Mouse (Mus musculus) heart, embryonic 13.5 days (tissue): ENCODE results near the gene Dennd5a. TPM values are rescaled to one million over a fixed set of nuclear protein-coding genes. Genes with fewer than 3 reads are reported as not detected.

Experiments
- ATAC-seq: fragments of 200-750 bp; cut with Nextera tagmentation; 2 replicates; pipeline ENCODE4 v1.8.0; 2017; ENCODE audit warnings: moderate TSS enrichment; ENCODE audit not compliant: insufficient number of reproducible peaks, low FRiP score, low TSS enrichment; ENCODE audit errors: extremely low read depth
- H3K27ac ChIP-seq: fragments of 300-500 bp; sonication (generic); replicated peaks from 2 replicates; pipeline ENCODE4 v1.5.1; 2015; ENCODE audit warnings: moderate library complexity, mild to moderate bottlenecking, inconsistent platforms
- H3K27me3 ChIP-seq: fragments of 300-500 bp; sonication (generic); replicated peaks from 2 replicates; pipeline ENCODE4 v1.6.1; 2015; ENCODE audit warnings: mild to moderate bottlenecking, inconsistent platforms
- H3K36me3 ChIP-seq: fragments of 300-500 bp; sonication (generic); 2 replicates; pipeline ENCODE4 v1.6.1; 2015; ENCODE audit warnings: mild to moderate bottlenecking, inconsistent platforms
- H3K4me1 ChIP-seq: fragments of 300-500 bp; sonication (generic); 2 replicates; pipeline ENCODE4 v1.6.1; 2015; ENCODE audit warnings: inconsistent platforms
- H3K4me2 ChIP-seq: fragments of 300-500 bp; sonication (generic); 2 replicates; pipeline ENCODE4 v1.6.1; 2015; ENCODE audit warnings: inconsistent platforms, mild to moderate bottlenecking, moderate library complexity
- H3K4me3 ChIP-seq: fragments of 300-500 bp; sonication (generic); 2 replicates; pipeline ENCODE4 v1.5.1; 2015; ENCODE audit warnings: moderate library complexity, mild to moderate bottlenecking, inconsistent platforms
- H3K9ac ChIP-seq: fragments of 300-500 bp; sonication (generic); 2 replicates; pipeline ENCODE4 v1.6.1; 2015; ENCODE audit warnings: inconsistent platforms, mild to moderate bottlenecking, moderate library complexity
- H3K9me3 ChIP-seq: fragments of 300-500 bp; sonication (generic); 2 replicates; pipeline ENCODE4 v1.6.1; 2016; ENCODE audit warnings: inconsistent platforms
- WGBS: fragments of 180-500 bp; shearing (Covaris S2); methylation state at CpG from one replicate; pipeline ENCODE4 v1.1.7; 2015; ENCODE audit warnings: mixed read lengths; 5-methylcytosine and 5-hydroxymethylcytosine counted together
- polyA plus RNA-seq: library from polyadenylated mRNA; unstranded; fragments of >200 nt; fragmentation: Nextera tagmentation; extraction: Ambion mirVana; gene quantifications from 2 replicates; pipeline ENCODE4 v1.2.1, GENCODE M21; 2015

Gene Dennd5a
- polyA plus RNA-seq, 1 experiment from 2014 or later, result 30.0 TPM

- Histone ChIP-seq H3K36me3 (no peaks in the 10 kb centered on the region), H3K4me2 (no peak overlapping the region), H3K9ac (no peak overlapping the region), H3K27ac (no peak overlapping the region), H3K4me1 (peaks cover 10% of the 10 kb centered on the region), H3K4me3 (no peak overlapping the region), H3K9me3 (no peaks in the 10 kb centered on the region), H3K27me3 (no peaks in the 10 kb centered on the region)
- ATAC-seq, result no peak
- WGBS, result 51% methylated on average over 8 of the region's 8 CpGs
These were observed 84.2 kb downstream of the Dennd5a start for GRCm38 (mm10) chr7:109876085-109876484.

- no peak overlapping the region for H3K9ac ChIP-seq
- ATAC-seq, result no peak
- H3K9me3 ChIP-seq, result no peaks in the 10 kb centered on the region
- H3K27me3 ChIP-seq, result no peaks in the 10 kb centered on the region
- H3K4me2 ChIP-seq, result no peak overlapping the region
- H3K27ac ChIP-seq, result no peak overlapping the region
- WGBS, result 56% methylated on average over 3 of the region's 3 CpGs
- H3K36me3 ChIP-seq, result no peaks in the 10 kb centered on the region
- H3K4me3 ChIP-seq, result no peak overlapping the region
- peaks cover 10% of the 10 kb centered on the region for H3K4me1 ChIP-seq
These were observed 84.7 kb downstream of the Dennd5a start for GRCm38 (mm10) chr7:109875598-109875997.

GRCm38 (mm10) chr7:109875033-109875432, 85.2 kb downstream of the Dennd5a start:
- Histone ChIP-seq H3K36me3 (no peaks in the 10 kb centered on the region), H3K4me1 (peaks cover 10% of the 10 kb centered on the region), H3K27me3 (no peaks in the 10 kb centered on the region), H3K9ac (no peak overlapping the region), H3K9me3 (no peaks in the 10 kb centered on the region), H3K4me2 (no peak overlapping the region), H3K27ac (no peak overlapping the region), H3K4me3 (no peak overlapping the region)
- no peak for ATAC-seq

GRCm38 (mm10) chr7:109873170-109873569, 87.1 kb downstream of the Dennd5a start:
- peaks cover 6% of the 10 kb centered on the region; the same call in 1 of the 2 replicates for H3K4me1 ChIP-seq
- no peak overlapping the region for H3K9ac ChIP-seq
- H3K27me3 ChIP-seq, result no peaks in the 10 kb centered on the region
- H3K36me3 ChIP-seq, result no peaks in the 10 kb centered on the region
- H3K4me3 ChIP-seq, result no peak overlapping the region
- H3K27ac ChIP-seq, result no peak overlapping the region
- WGBS, result 54% methylated on average over 5 of the region's 5 CpGs
- no peak for ATAC-seq
- H3K9me3 ChIP-seq, result no peaks in the 10 kb centered on the region
- H3K4me2 ChIP-seq, result no peak overlapping the region

GRCm38 (mm10) chr7:109871232-109871631, 89.0 kb downstream of the Dennd5a start:
- no peak overlapping the region for H3K9ac ChIP-seq

GRCm38 (mm10) chr7:109868498-109868897, 91.8 kb downstream of the Dennd5a start:
- H3K9ac ChIP-seq, result peak overlapping the region; percentile 33; the same call in 1 of the 2 replicates
- H3K27me3 ChIP-seq, result peaks cover 31% of the 10 kb centered on the region
- H3K4me1 ChIP-seq, result peaks cover 30% of the 10 kb centered on the region
- no peak overlapping the region for H3K4me3 ChIP-seq
- no peaks in the 10 kb centered on the region for H3K36me3 ChIP-seq
- no peak overlapping the region for H3K27ac ChIP-seq
- ATAC-seq, result no peak
- 10% methylated on average over 3 of the region's 3 CpGs for WGBS
- no peak overlapping the region for H3K4me2 ChIP-seq
- no peaks in the 10 kb centered on the region for H3K9me3 ChIP-seq

More at GRCm38 (mm10) chr7:109871232-109871631, 89.0 kb downstream of the Dennd5a start:
- WGBS, result 69% methylated on average over 5 of the region's 5 CpGs
- Histone ChIP-seq H3K36me3 (no peaks in the 10 kb centered on the region), H3K4me1 (peaks cover 12% of the 10 kb centered on the region), H3K27ac (no peak overlapping the region), H3K27me3 (peaks cover 13% of the 10 kb centered on the region), H3K4me3 (no peak overlapping the region), H3K4me2 (no peak overlapping the region), H3K9me3 (no peaks in the 10 kb centered on the region)
- no peak for ATAC-seq

GRCm38 (mm10) chr7:109866643-109867042, 93.6 kb downstream of the Dennd5a start:
- Histone ChIP-seq H3K9ac (no peak overlapping the region), H3K4me1 (peaks cover 31% of the 10 kb centered on the region), H3K4me3 (no peak overlapping the region), H3K9me3 (no peaks in the 10 kb centered on the region), H3K36me3 (no peaks in the 10 kb centered on the region), H3K27me3 (peaks cover 43% of the 10 kb centered on the region), H3K27ac (no peak overlapping the region), H3K4me2 (no peak overlapping the region)
- WGBS, result 86% methylated on average over 3 of the region's 3 CpGs
- no peak for ATAC-seq

GRCm38 (mm10) chr7:109865370-109866229, 94.7 kb downstream of the Dennd5a start, which contains the start of gene Scube2:
TSS of gene Scube2 (minus strand) at chr7:109865679.
- Histone ChIP-seq H3K9me3 (no peaks in the 10 kb centered on the region), H3K4me3 (peak within 1 kb of the TSS; percentile 69), H3K27ac (no peak within 1 kb of the TSS), H3K4me1 (peaks cover 31% of the 10 kb centered on the region), H3K36me3 (no peaks in the 10 kb centered on the region), H3K4me2 (peak within 1 kb of the TSS; percentile 85), H3K9ac (peak within 1 kb of the TSS; percentile 87), H3K27me3 (peaks cover 43% of the 10 kb centered on the region)
- peak; percentile 35; the same call in 1 of the 2 replicates for ATAC-seq
- 1% methylated on average over 56 of the region's 69 CpGs for WGBS

- H3K27ac ChIP-seq, result no peak overlapping the region
- no peak overlapping the region for H3K4me3 ChIP-seq
- 38% methylated on average over 4 of the region's 4 CpGs for WGBS
- H3K36me3 ChIP-seq, result no peaks in the 10 kb centered on the region
- ATAC-seq, result no peak
- H3K9ac ChIP-seq, result no peak overlapping the region
- peaks cover 42% of the 10 kb centered on the region for H3K4me1 ChIP-seq
- peak overlapping the region; percentile 85; the same call in 1 of the 2 replicates for H3K4me2 ChIP-seq
- H3K27me3 ChIP-seq, result peaks cover 43% of the 10 kb centered on the region
- H3K9me3 ChIP-seq, result no peaks in the 10 kb centered on the region
These were observed 96.7 kb downstream of the Dennd5a start for GRCm38 (mm10) chr7:109863561-109863960.

GRCm38 (mm10) chr7:109860162-109860561, 100.1 kb downstream of the Dennd5a start:
- ATAC-seq, result no peak
- Histone ChIP-seq H3K9me3 (no peaks in the 10 kb centered on the region), H3K36me3 (no peaks in the 10 kb centered on the region), H3K4me3 (no peak overlapping the region), H3K9ac (no peak overlapping the region), H3K4me2 (no peak overlapping the region), H3K27ac (no peak overlapping the region), H3K27me3 (peaks cover 28% of the 10 kb centered on the region), H3K4me1 (peaks cover 32% of the 10 kb centered on the region)
- 87% methylated on average over 7 of the region's 7 CpGs for WGBS

GRCm38 (mm10) chr7:109859354-109859753, 100.9 kb downstream of the Dennd5a start:
- peaks cover 21% of the 10 kb centered on the region for H3K27me3 ChIP-seq
- H3K4me1 ChIP-seq, result peaks cover 32% of the 10 kb centered on the region
- no peaks in the 10 kb centered on the region for H3K36me3 ChIP-seq
- no peaks in the 10 kb centered on the region for H3K9me3 ChIP-seq
- H3K27ac ChIP-seq, result peak overlapping the region; percentile 25; the same call in 1 of the 2 replicates
- no peak overlapping the region for H3K9ac ChIP-seq
- no peak overlapping the region for H3K4me3 ChIP-seq
- 8% methylated on average over 6 of the region's 6 CpGs for WGBS
- H3K4me2 ChIP-seq, result peak overlapping the region; percentile 9; the same call in 1 of the 2 replicates
- ATAC-seq, result no peak
